Mouse (Mus musculus): Measurements from ENCODE around the gene Opa3.

DNA sequence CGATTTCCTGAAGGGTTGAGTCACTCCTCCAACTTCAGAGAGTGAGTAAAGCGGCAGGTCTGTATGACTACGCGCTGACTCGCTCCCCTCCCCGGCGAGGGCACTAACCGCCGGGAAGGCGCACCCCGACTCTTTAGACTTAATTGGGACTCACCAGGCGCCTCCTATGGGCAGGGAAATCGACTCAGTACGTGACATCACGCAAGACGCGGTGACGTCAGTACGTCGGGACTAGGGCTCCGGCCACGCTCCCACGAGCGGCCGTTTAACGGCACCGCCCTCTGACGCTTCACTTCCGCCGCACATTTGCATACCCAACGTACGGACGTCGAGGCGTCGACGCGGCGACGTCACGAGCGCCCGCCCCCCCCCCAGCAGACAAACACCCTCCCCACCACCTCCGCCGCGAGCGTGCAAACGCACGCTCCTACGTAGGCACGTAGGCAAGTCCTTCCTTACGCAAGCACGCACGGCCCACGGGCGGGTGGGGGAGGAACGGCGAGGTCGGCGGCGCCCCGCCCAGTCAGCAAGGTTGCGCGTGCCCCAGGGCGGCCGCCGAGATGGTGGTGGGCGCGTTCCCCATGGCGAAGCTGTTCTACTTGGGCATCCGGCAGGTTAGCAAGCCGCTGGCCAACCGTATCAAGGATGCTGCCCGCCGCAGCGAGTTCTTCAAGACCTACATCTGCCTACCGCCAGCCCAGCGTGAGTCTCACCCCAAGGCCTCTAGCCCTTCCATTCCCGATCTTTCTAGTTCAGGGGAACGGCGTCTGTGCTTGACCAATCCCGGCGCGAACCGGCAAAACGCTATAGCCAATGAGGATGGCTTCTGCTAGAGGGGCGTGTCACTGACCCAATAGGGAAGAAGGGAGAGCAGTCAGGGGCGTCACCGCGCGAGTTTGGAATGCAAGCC, at the start of gene Opa3:
- TF ChIP-seq CTCF (IDR thresholded peaks at IDR 0.05; ENCODE audit: low read depth) (peak; percentile 83), EP300 (IDR thresholded peaks at IDR 0.05; ENCODE audit: low read depth) (peak; percentile 50)

Measured in liver, embryonic 14.5 days (tissue).